Mouse (Mus musculus) cerebellum, adult 2 months (tissue): ENCODE data around the gene Khk.

Experiments used
- CTCF ChIP-seq: fragments of 200-500 bp; IDR thresholded peaks from 2 replicates; pipeline ENCODE4 v1.5.1; 2011; ENCODE audit warnings: low read depth, mild to moderate bottlenecking, control low read depth, low read length, moderate library complexity, borderline replicate concordance; ENCODE audit not compliant: insufficient read depth
- POLR2A ChIP-seq: fragments of 200-500 bp; IDR thresholded peaks from 2 replicates; pipeline ENCODE4 v1.6.1; 2011; ENCODE audit warnings: low read length, control low read depth, borderline replicate concordance; ENCODE audit not compliant: insufficient read depth

DNA sequence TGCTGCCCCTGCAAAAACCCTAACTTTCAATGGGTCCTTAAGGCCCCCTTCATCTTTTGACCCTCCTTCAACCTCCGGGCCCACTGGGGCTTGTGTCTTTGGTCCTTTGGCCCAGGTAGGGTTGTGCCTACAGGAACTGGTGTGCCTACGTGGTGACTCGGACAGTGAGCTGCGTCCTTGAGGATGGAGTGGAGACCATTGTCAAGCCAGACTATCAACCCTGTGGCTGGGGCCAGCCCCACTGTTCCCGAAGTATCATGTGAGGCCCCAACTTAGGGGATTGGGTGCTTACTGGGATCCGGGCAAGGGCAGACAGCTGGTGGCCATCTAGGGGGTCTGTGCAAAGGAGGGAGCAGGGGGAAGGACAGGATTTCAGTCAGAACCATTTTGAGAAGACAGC lies 6.4 kb upstream of the Khk start:
- TF ChIP-seq POLR2A = no peak
- TF ChIP-seq CTCF = no peak
